Mouse (Mus musculus): ENCODE measurements around the gene Syne4. TPM values are rescaled to one million over a fixed set of nuclear protein-coding genes. Genes with fewer than 3 reads are reported as not detected.

The Syne4 gene
- total RNA-seq, 2 experiments from 2014 or later: 17.6 to 22.3 TPM

Other genes with a start within 250 kb of the Syne4 start
- 1 to 10 TPM; 1.4 to 2.2 TPM for gene Zfp82, start 241.9 kb upstream of the Syne4 start, total RNA-seq (2021)
- gene Gm26920, start 224.4 kb upstream of the Syne4 start, total RNA-seq (2021): under 1 TPM; 0.63 to 0.73 TPM
- gene Zfp566, start 224.3 kb upstream of the Syne4 start, total RNA-seq (2021): 1 to 10 TPM; 1.8 to 2.2 TPM
- gene Zfp260, start 220.0 kb upstream of the Syne4 start, total RNA-seq (2021): 10 to 100 TPM; 42.0 to 44.7 TPM
- 1 to 10 TPM; 4.1 to 6.5 TPM for gene Zfp382, start 192.9 kb upstream of the Syne4 start, total RNA-seq (2021)
- 10 to 100 TPM; 57.4 to 65.2 TPM for gene Zfp146, start 145.1 kb upstream of the Syne4 start, total RNA-seq (2021)
- 1,000 to 10,000 TPM; 1,474 to 1,616 TPM for gene Cox7a1, start 130.7 kb upstream of the Syne4 start, total RNA-seq (2021)
- 100 to 1,000 TPM; 444 to 475 TPM for gene Capns1, start 116.0 kb upstream of the Syne4 start, total RNA-seq (2021)
- 100 to 1,000 TPM; 103 to 108 TPM for gene Polr2i, start 82.9 kb upstream of the Syne4 start, total RNA-seq (2021)
- gene Tbcb, start 82.5 kb upstream of the Syne4 start, total RNA-seq (2021): 10 to 100 TPM; 73.6 to 81.0 TPM
- not detected for gene Ovol3, start 79.1 kb upstream of the Syne4 start, total RNA-seq (2021)
- gene Thap8, start 34.7 kb upstream of the Syne4 start, total RNA-seq (2021): under 1 TPM; 0.61 to 0.63 TPM
- 10 to 100 TPM; 12.1 to 14.3 TPM for gene Wdr62, start 34.4 kb upstream of the Syne4 start, total RNA-seq (2021)
- gene Clip3, start 23.1 kb upstream of the Syne4 start, total RNA-seq (2021): 10 to 100 TPM; 31.6 to 36.5 TPM
- 10 to 100 TPM; 46.8 to 49.0 TPM for gene Alkbh6, start 6.1 kb upstream of the Syne4 start, total RNA-seq (2021)
- gene E130208F15Rik, start 6.9 kb downstream of the Syne4 start, total RNA-seq (2021): 1 to 10 TPM; 2.8 TPM
- gene Sdhaf1, start 9.1 kb downstream of the Syne4 start, total RNA-seq (2021): 10 to 100 TPM; 17.9 to 19.7 TPM
- gene Lrfn3, start 48.0 kb downstream of the Syne4 start, total RNA-seq (2021): 10 to 100 TPM; 13.2 to 15.1 TPM
- 10 to 100 TPM; 25.8 to 29.1 TPM for gene Tyrobp, start 99.0 kb downstream of the Syne4 start, total RNA-seq (2021)
- gene Hcst, start 105.0 kb downstream of the Syne4 start, total RNA-seq (2021): 1 to 10 TPM; 3.7 to 4.9 TPM
- 1 to 10 TPM; 2.3 to 2.4 TPM for gene Nfkbid, start 106.9 kb downstream of the Syne4 start, total RNA-seq (2021)
- gene Aplp1, start 130.7 kb downstream of the Syne4 start, total RNA-seq (2021): 10 to 100 TPM; 26.1 to 34.3 TPM
- not detected for gene Kirrel2, start 142.9 kb downstream of the Syne4 start, total RNA-seq (2021)
- gene Nphs1, start 143.5 kb downstream of the Syne4 start, total RNA-seq (2021): not detected
- gene Prodh2, start 178.8 kb downstream of the Syne4 start, total RNA-seq (2021): 10 to 100 TPM; 26.0 to 56.1 TPM
- gene Arhgap33, start 220.3 kb downstream of the Syne4 start, total RNA-seq (2021): 10 to 100 TPM in 1 of 2 experiments, 1 to 10 TPM in 1; 5.0 to 11.7 TPM
- 10 to 100 TPM; 25.5 to 68.9 TPM for gene Hspb6, start 237.4 kb downstream of the Syne4 start, total RNA-seq (2021)
- 10 to 100 TPM in 1 of 2 experiments, 1 to 10 TPM in 1; 5.3 to 10.1 TPM for gene Proser3, start 237.5 kb downstream of the Syne4 start, total RNA-seq (2021)
- gene Lin37, start 245.0 kb downstream of the Syne4 start, total RNA-seq (2021): 10 to 100 TPM; 34.4 to 40.5 TPM
- gene U2af1l4, start 248.5 kb downstream of the Syne4 start, total RNA-seq (2021): 10 to 100 TPM; 61.4 to 71.1 TPM
- gene Gm49396, start 248.5 kb downstream of the Syne4 start, total RNA-seq (2021): 1 to 10 TPM; 2.4 to 7.1 TPM
- gene Psenen, start 248.8 kb downstream of the Syne4 start, total RNA-seq (2021): 100 to 1,000 TPM; 119 to 128 TPM

Measured in adrenal gland, postnatal 10 days (tissue).